Mouse (Mus musculus) myocyte (in vitro differentiated cells): ENCODE results near the gene Lztfl1. TPM values are rescaled to one million over a fixed set of nuclear protein-coding genes. Genes with fewer than 3 reads are reported as not detected.

ENCODE experiments used
- H3K27me3 ChIP-seq: one replicate; pipeline ENCODE4 v1.6.1; 2011; ENCODE audit not compliant: control insufficient read depth, insufficient read depth, insufficient read length
- H3K36me3 ChIP-seq: one replicate; pipeline ENCODE4 v1.6.1; 2011; ENCODE audit not compliant: control insufficient read depth, insufficient read depth
- H3K4me2 ChIP-seq: one replicate; pipeline ENCODE4 v1.6.1; 2011; ENCODE audit warnings: low read depth, control low read depth
- H3K4me3 ChIP-seq: one replicate; pipeline ENCODE4 v1.5.1; 2011; ENCODE audit warnings: mild to moderate bottlenecking, control low read depth, moderate library complexity
- H3K79me2 ChIP-seq: one replicate; pipeline ENCODE4 v1.6.1; 2011; ENCODE audit not compliant: control insufficient read depth, insufficient read depth
- H3ac ChIP-seq: one replicate; pipeline ENCODE4 v1.6.1; 2011; ENCODE audit not compliant: control insufficient read depth, insufficient read length
- CEBPB ChIP-seq: IDR thresholded peaks from 2 replicates; pipeline ENCODE4 v1.6.1; 2011; ENCODE audit warnings: mild to moderate bottlenecking, moderate library complexity; ENCODE audit not compliant: poor library complexity, insufficient read depth, severe bottlenecking
- E2F4 ChIP-seq: IDR thresholded peaks from one replicate; pipeline ENCODE4 v1.6.1; 2011; ENCODE audit warnings: mild to moderate bottlenecking, control low read depth, moderate library complexity; ENCODE audit not compliant: insufficient read depth
- MAX ChIP-seq: IDR thresholded peaks from one replicate; pipeline ENCODE4 v1.6.1; 2011; ENCODE audit warnings: low read depth, mild to moderate bottlenecking, control low read depth
- MYOD1 ChIP-seq, 3 experiments: IDR thresholded peaks; one replicate each; pipeline ENCODE4 v1.6.1; 2011; ENCODE audit warnings: control low read depth in 2 of 3, low read depth in 2 of 3, mild to moderate bottlenecking in 2 of 3, moderate library complexity in 1 of 3; ENCODE audit not compliant: insufficient read length in 2 of 3, control insufficient read depth in 1 of 3
- MYOG ChIP-seq, 3 experiments: IDR thresholded peaks; one replicate each; pipeline ENCODE4 v1.6.1; 2011; ENCODE audit warnings: control low read depth in 2 of 3, low read depth in 2 of 3, mild to moderate bottlenecking in 2 of 3; ENCODE audit not compliant: insufficient read length in 2 of 3, control insufficient read depth in 1 of 3, insufficient read depth in 1 of 3
- POLR2A ChIP-seq: IDR thresholded peaks from one replicate; pipeline ENCODE4 v1.6.1; 2011; ENCODE audit warnings: low read depth, mild to moderate bottlenecking, control low read depth, moderate library complexity; ENCODE audit not compliant: insufficient read length
- POLR2AphosphoS2 ChIP-seq: IDR thresholded peaks from one replicate; pipeline ENCODE4 v1.6.1; 2011; ENCODE audit warnings: low read depth, control low read depth; ENCODE audit not compliant: insufficient read length
- REST ChIP-seq: IDR thresholded peaks from one replicate; pipeline ENCODE4 v1.6.1; 2011; ENCODE audit warnings: mild to moderate bottlenecking, control low read depth, moderate library complexity; ENCODE audit not compliant: insufficient read depth, insufficient read length
- SRF ChIP-seq: IDR thresholded peaks from one replicate; pipeline ENCODE4 v1.6.1; 2011; ENCODE audit warnings: low read depth; ENCODE audit not compliant: control insufficient read depth, insufficient read length
- TCF12 ChIP-seq: IDR thresholded peaks from one replicate; pipeline ENCODE4 v1.6.1; 2011; ENCODE audit warnings: mild to moderate bottlenecking, control low read depth; ENCODE audit not compliant: poor library complexity, insufficient read depth, severe bottlenecking
- TCF3 ChIP-seq: IDR thresholded peaks from one replicate; pipeline ENCODE4 v1.6.1; 2011; ENCODE audit warnings: low read depth, control low read depth; ENCODE audit not compliant: insufficient read length
- USF1 ChIP-seq: IDR thresholded peaks from one replicate; pipeline ENCODE4 v1.6.1; 2011; ENCODE audit warnings: low read depth, mild to moderate bottlenecking, control low read depth, moderate library complexity
- polyA plus RNA-seq: library from polyadenylated mRNA; unstranded; fragments of >200 nt; fragmentation: generic; extraction: Trizol; gene quantifications from one replicate; pipeline ENCODE4 v1.2.1, GENCODE M21; 2012; ENCODE audit warnings: missing spikeins

Lztfl1 gene
- polyA plus RNA-seq, 1 experiment, result 7.4 TPM

GRCm38 (mm10) chr9:123740799-123741198 is 23.3 kb upstream of the Lztfl1 start:
- H3ac ChIP-seq, result no peak overlapping the region
- no peak overlapping the region for H3K4me2 ChIP-seq
- TF ChIP-seq POLR2A, result no peak
- no peak for TF ChIP-seq TCF12
- TF ChIP-seq MAX, result no peak
- no peak for TF ChIP-seq SRF
- TF ChIP-seq MYOG (IDR thresholded peaks at IDR 0.05; ENCODE audit: control insufficient read depth in 1 of 3, insufficient read depth in 1 of 3, insufficient read length in 2 of 3, low read depth in 2 of 3), result no peak
- no peak for TF ChIP-seq MYOD1 (IDR thresholded peaks at IDR 0.05; ENCODE audit: control insufficient read depth in 1 of 3, insufficient read length in 2 of 3, low read depth in 2 of 3)
- no peak for TF ChIP-seq TCF3
- TF ChIP-seq POLR2AphosphoS2, result no peak
- TF ChIP-seq REST, result no peak
- no peak for TF ChIP-seq USF1
- no peaks in the 10 kb centered on the region for H3K36me3 ChIP-seq
- H3K4me3 ChIP-seq, result no peak overlapping the region
- H3K79me2 ChIP-seq, result no peaks in the 10 kb centered on the region
- no peaks in the 10 kb centered on the region for H3K27me3 ChIP-seq

GRCm38 (mm10) chr9:123734133-123734532 is 16.6 kb upstream of the Lztfl1 start:
- H3K27me3 ChIP-seq, result peaks cover 8% of the 10 kb centered on the region
- H3ac ChIP-seq, result no peak overlapping the region
- no peak overlapping the region for H3K4me2 ChIP-seq
- H3K36me3 ChIP-seq, result no peaks in the 10 kb centered on the region
- no peak overlapping the region for H3K4me3 ChIP-seq
- TF ChIP-seq E2F4, result no peak
- no peak for TF ChIP-seq MYOG (IDR thresholded peaks at IDR 0.05; ENCODE audit: control insufficient read depth in 1 of 3, insufficient read depth in 1 of 3, insufficient read length in 2 of 3, low read depth in 2 of 3)
- TF ChIP-seq MYOD1 (IDR thresholded peaks at IDR 0.05; ENCODE audit: control insufficient read depth in 1 of 3, insufficient read length in 2 of 3, low read depth in 2 of 3), result no peak
- no peak for TF ChIP-seq TCF12
- TF ChIP-seq POLR2AphosphoS2, result no peak
- H3K79me2 ChIP-seq, result no peaks in the 10 kb centered on the region

GRCm38 (mm10) chr9:123731271-123731670 is 13.8 kb upstream of the Lztfl1 start:
- Histone ChIP-seq H3K79me2 (no peaks in the 10 kb centered on the region), H3K4me3 (no peak overlapping the region), H3K27me3 (peaks cover 8% of the 10 kb centered on the region), H3ac (no peak overlapping the region), H3K36me3 (no peaks in the 10 kb centered on the region), H3K4me2 (no peak overlapping the region)
- TF ChIP-seq REST (no peak), POLR2A (no peak), TCF12 (no peak), POLR2AphosphoS2 (no peak), E2F4 (no peak), MYOD1 (IDR thresholded peaks at IDR 0.05; ENCODE audit: control insufficient read depth in 1 of 3, insufficient read length in 2 of 3, low read depth in 2 of 3) (no peak), TCF3 (no peak), CEBPB (no peak), MYOG (IDR thresholded peaks at IDR 0.05; ENCODE audit: control insufficient read depth in 1 of 3, insufficient read depth in 1 of 3, insufficient read length in 2 of 3, low read depth in 2 of 3) (no peak), SRF (no peak), USF1 (no peak), MAX (no peak)

DNA sequence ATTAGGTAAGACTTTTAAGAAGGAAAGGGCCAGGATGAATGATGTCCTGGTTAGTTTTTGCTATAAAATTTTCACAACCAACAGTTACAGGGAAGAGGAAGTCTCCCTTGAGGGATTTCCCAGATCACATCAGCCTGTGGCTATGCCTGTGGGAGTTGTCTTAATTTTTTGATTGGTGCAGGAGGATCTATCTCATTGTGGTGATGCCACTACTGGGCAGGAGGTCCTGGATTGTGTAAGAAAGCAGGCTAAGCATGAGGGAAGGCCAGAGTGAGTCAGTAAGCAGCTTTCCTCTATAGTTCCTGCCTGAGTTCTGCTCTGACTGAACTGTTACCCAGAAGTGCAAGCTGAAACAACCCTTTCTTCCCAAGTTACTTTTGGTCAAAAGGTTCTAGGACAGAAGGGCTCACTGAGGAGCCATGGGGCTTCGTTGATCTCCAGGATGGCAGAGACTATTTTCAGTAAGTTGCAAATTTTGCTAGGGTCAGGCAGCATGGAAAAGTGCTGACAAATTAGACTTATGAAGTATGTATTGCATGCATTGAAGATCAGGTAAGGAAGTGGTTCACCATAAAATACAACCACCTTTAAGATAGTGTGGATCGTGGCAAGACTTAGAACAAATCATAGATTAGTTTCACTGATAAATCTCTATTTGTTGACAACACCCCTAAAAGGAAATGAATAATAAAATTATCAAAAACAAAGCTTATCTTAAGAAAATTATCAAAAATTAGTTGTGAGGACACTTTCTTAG is 5.4 kb upstream of the Lztfl1 start:
- peaks cover 13% of the 10 kb centered on the region for H3K27me3 ChIP-seq

More for the DNA sequence above, 5.4 kb upstream of the Lztfl1 start:
- no peaks in the 10 kb centered on the region for H3K36me3 ChIP-seq
- H3K79me2 ChIP-seq, result no peaks in the 10 kb centered on the region
- H3K4me3 ChIP-seq, result no peak overlapping the region
- TF ChIP-seq TCF12 (no peak), SRF (no peak), POLR2A (no peak), TCF3 (no peak), CEBPB (no peak), USF1 (no peak), MYOG (IDR thresholded peaks at IDR 0.05; ENCODE audit: control insufficient read depth in 1 of 3, insufficient read depth in 1 of 3, insufficient read length in 2 of 3, low read depth in 2 of 3) (no peak), MAX (no peak), REST (no peak), MYOD1 (IDR thresholded peaks at IDR 0.05; ENCODE audit: control insufficient read depth in 1 of 3, insufficient read length in 2 of 3, low read depth in 2 of 3) (no peak), E2F4 (no peak), POLR2AphosphoS2 (no peak)
- H3K4me2 ChIP-seq, result no peak overlapping the region
- H3ac ChIP-seq, result no peak overlapping the region
